Mouse (Mus musculus): ENCODE results near the gene Anapc15.

- no peak for TF ChIP-seq CTCF (IDR thresholded peaks at IDR 0.05; ENCODE audit: low read depth, low read length)
- TF ChIP-seq POLR2A (IDR thresholded peaks at IDR 0.05; ENCODE audit: borderline replicate concordance, low read depth, low read length): no peak
Observed at GRCm38 (mm10) chr7:101844186-101844585, 19.3 kb upstream of the Anapc15 start.
